ENCODE assay signal across 21 mouse cellular contexts in genomic region chr2:61020791-61021190, GRCm38 (mm10). TPM values are rescaled to one million over a fixed set of nuclear protein-coding genes. Genes with fewer than 3 reads are reported as not detected.
DNase-seq lines count a peak whose midpoint lies in the region; ATAC-seq and TF ChIP-seq lines count a peak whose summit lies in the region.
"Had no signal": no experiment of that assay in that cellular context is flagged by ENCODE, and none has a peak within 500 bp of the region (broad histone marks: within the 10 kb centered on the region; RNA-seq: fewer than 3 reads in every experiment).

No protein-coding gene starts in this region.

- H3K9me3 ChIP-seq in kidney, postnatal 0 days (replicated peaks; ENCODE audit: low read length), result no peaks in the 10 kb centered on the region
- no peaks in the 10 kb centered on the region for H3K9me3 ChIP-seq in kidney, embryonic 15.5 days (replicated peaks)
- H3K9me3 ChIP-seq in lung, embryonic 16.5 days (ENCODE audit: control insufficient read depth, low read length), result 0 out of 2 replicates have a peak, but pooled peaks cover 2% of the 10 kb centered on the region
- no peaks in the 10 kb centered on the region for H3K9me3 ChIP-seq in midbrain, embryonic 11.5 days (ENCODE audit: control insufficient read depth, low read length)
- H3K9me3 ChIP-seq in midbrain, embryonic 14.5 days (ENCODE audit: control insufficient read depth, low read length), result no peaks in the 10 kb centered on the region
- H3K9me3 ChIP-seq: embryonic facial prominence, embryonic 12.5 days; forebrain, embryonic 12.5 days; G1E; hindbrain, embryonic 12.5 days had no signal

- WGBS in kidney, postnatal 0 days, result 57% methylated on average over 4 of the region's 4 CpGs
- 57% methylated on average over 4 of the region's 4 CpGs for WGBS in kidney, embryonic 15.5 days
- 31% methylated on average over 4 of the region's 4 CpGs for WGBS in lung, embryonic 16.5 days
- WGBS in midbrain, embryonic 11.5 days, result 80% methylated on average over 4 of the region's 4 CpGs
- 83% methylated on average over 4 of the region's 4 CpGs for WGBS in midbrain, embryonic 14.5 days

- H3K4me3 ChIP-seq in kidney, postnatal 0 days (replicated peaks; ENCODE audit: low read depth, low read length), result no peak overlapping the region
- H3K4me3 ChIP-seq in kidney, embryonic 15.5 days (replicated peaks), result no peak overlapping the region
- H3K4me3 ChIP-seq in lung, embryonic 16.5 days (ENCODE audit: low read length), result no peak overlapping the region
- H3K4me3 ChIP-seq in midbrain, embryonic 11.5 days (ENCODE audit: low read depth, low read length), result no peak overlapping the region
- no peak overlapping the region for H3K4me3 ChIP-seq in midbrain, embryonic 14.5 days (replicated peaks; ENCODE audit: low read depth, low read length)
- H3K4me3 ChIP-seq: embryonic facial prominence, embryonic 12.5 days; forebrain, embryonic 12.5 days; heart, embryonic 13.5 days; hindbrain, embryonic 12.5 days had no signal

- no peak for ATAC-seq in kidney, postnatal 0 days (replicated peaks; ENCODE audit: low FRiP score, low read depth)
- ATAC-seq in kidney, embryonic 15.5 days (replicated peaks; ENCODE audit: low FRiP score), result no peak
- ATAC-seq in lung, embryonic 16.5 days (ENCODE audit: low read depth), result peak; percentile 51; the same call in 1 of the 2 replicates
- ATAC-seq in midbrain, embryonic 11.5 days (ENCODE audit: low FRiP score), result no peak
- no peak for ATAC-seq in midbrain, embryonic 14.5 days (ENCODE audit: low FRiP score, low TSS enrichment)
- ATAC-seq: CD4-positive, CD25-positive, alpha-beta regulatory T cell, adult 4 months; forebrain, embryonic 16.5 days had no signal

- no peak overlapping the region for H3K9ac ChIP-seq in kidney, postnatal 0 days (ENCODE audit: low read depth, low read length)
- H3K9ac ChIP-seq in kidney, embryonic 15.5 days, result no peak overlapping the region
- H3K9ac ChIP-seq in lung, embryonic 16.5 days (ENCODE audit: low read length), result no peak overlapping the region
- no peak overlapping the region for H3K9ac ChIP-seq in midbrain, embryonic 11.5 days (ENCODE audit: low read length)
- H3K9ac ChIP-seq in midbrain, embryonic 14.5 days (replicated peaks; ENCODE audit: low read length), result no peak overlapping the region
- H3K9ac ChIP-seq: embryonic facial prominence, embryonic 12.5 days; forebrain, embryonic 12.5 days; heart, embryonic 13.5 days; hindbrain, embryonic 12.5 days had no signal

- no peak overlapping the region for H3K27ac ChIP-seq in kidney, postnatal 0 days
- H3K27ac ChIP-seq in kidney, embryonic 15.5 days, result no peak overlapping the region
- H3K27ac ChIP-seq in lung, embryonic 16.5 days (ENCODE audit: low read length), result no peak overlapping the region
- no peak overlapping the region for H3K27ac ChIP-seq in midbrain, embryonic 11.5 days (ENCODE audit: low read depth, low read length)
- no peak overlapping the region for H3K27ac ChIP-seq in midbrain, embryonic 14.5 days (replicated peaks; ENCODE audit: low read depth, low read length)
- H3K27ac ChIP-seq: embryonic facial prominence, embryonic 12.5 days; forebrain, embryonic 12.5 days; heart, embryonic 13.5 days; hindbrain, embryonic 12.5 days had no signal

- H3K4me2 ChIP-seq in kidney, postnatal 0 days (ENCODE audit: low read length), result no peak overlapping the region
- no peak overlapping the region for H3K4me2 ChIP-seq in kidney, embryonic 15.5 days
- H3K4me2 ChIP-seq in lung, embryonic 16.5 days (ENCODE audit: low read depth, low read length), result no peak overlapping the region
- no peak overlapping the region for H3K4me2 ChIP-seq in midbrain, embryonic 11.5 days
- H3K4me2 ChIP-seq in midbrain, embryonic 14.5 days (ENCODE audit: low read length), result no peak overlapping the region
- H3K4me2 ChIP-seq: embryonic facial prominence, embryonic 12.5 days; forebrain, embryonic 12.5 days; heart, embryonic 13.5 days; hindbrain, embryonic 12.5 days had no signal

- no peak for TF ChIP-seq CTCF in kidney, postnatal 0 days (IDR thresholded peaks at IDR 0.05; ENCODE audit: low read depth)

- H3K27me3 ChIP-seq in kidney, postnatal 0 days (ENCODE audit: insufficient read depth, low read length), result no peaks in the 10 kb centered on the region
- H3K27me3 ChIP-seq in kidney, embryonic 15.5 days, result no peaks in the 10 kb centered on the region
- no peaks in the 10 kb centered on the region for H3K27me3 ChIP-seq in lung, embryonic 16.5 days (ENCODE audit: control insufficient read depth, insufficient read depth, low read depth, low read length)
- no peaks in the 10 kb centered on the region for H3K27me3 ChIP-seq in midbrain, embryonic 11.5 days (ENCODE audit: control insufficient read depth, insufficient read depth, low read length)
- no peaks in the 10 kb centered on the region for H3K27me3 ChIP-seq in midbrain, embryonic 14.5 days (ENCODE audit: control insufficient read depth, insufficient read depth, low read length)
- H3K27me3 ChIP-seq: embryonic facial prominence, embryonic 12.5 days; forebrain, embryonic 12.5 days; hindbrain, embryonic 12.5 days had no signal

- no peaks in the 10 kb centered on the region for H3K4me1 ChIP-seq in kidney, postnatal 0 days (replicated peaks; ENCODE audit: insufficient read depth, low read length)
- H3K4me1 ChIP-seq in kidney, embryonic 15.5 days, result no peaks in the 10 kb centered on the region
- peaks cover 3% of the 10 kb centered on the region; the same call in 1 of the 2 replicates for H3K4me1 ChIP-seq in lung, embryonic 16.5 days (replicated peaks; ENCODE audit: control insufficient read depth, insufficient read depth, low read length)
- no peaks in the 10 kb centered on the region for H3K4me1 ChIP-seq in midbrain, embryonic 11.5 days (ENCODE audit: control insufficient read depth, insufficient read depth, low read length)
- H3K4me1 ChIP-seq in midbrain, embryonic 14.5 days (ENCODE audit: control insufficient read depth, insufficient read depth, low read length), result no peaks in the 10 kb centered on the region
- H3K4me1 ChIP-seq: embryonic facial prominence, embryonic 12.5 days; forebrain, embryonic 12.5 days; hindbrain, embryonic 12.5 days had no signal

- H3K36me3 ChIP-seq in kidney, postnatal 0 days (ENCODE audit: insufficient read depth, low read length), result no peaks in the 10 kb centered on the region
- no peaks in the 10 kb centered on the region for H3K36me3 ChIP-seq in kidney, embryonic 15.5 days
- no peaks in the 10 kb centered on the region for H3K36me3 ChIP-seq in lung, embryonic 16.5 days (ENCODE audit: control insufficient read depth, insufficient read depth, low read length)
- H3K36me3 ChIP-seq in midbrain, embryonic 11.5 days (ENCODE audit: control insufficient read depth, insufficient read depth, low read length), result no peaks in the 10 kb centered on the region
- no peaks in the 10 kb centered on the region for H3K36me3 ChIP-seq in midbrain, embryonic 14.5 days (ENCODE audit: control insufficient read depth, insufficient read depth, low read length)
- H3K36me3 ChIP-seq: embryonic facial prominence, embryonic 12.5 days; forebrain, embryonic 12.5 days; G1E; heart, embryonic 13.5 days; hindbrain, embryonic 12.5 days had no signal

- peak; percentile 60 for DNase-seq in kidney, postnatal 0 days (ENCODE audit: low spot score)
- no peak for DNase-seq in lung, postnatal 4 days
- DNase-seq in midbrain, embryonic 11.5 days (ENCODE audit: low spot score, missing footprints), result peak; percentile 19
- no peak for DNase-seq in midbrain, embryonic 14.5 days
- peak; percentile 42 for DNase-seq in skeletal muscle tissue, adult 2 months (ENCODE audit: low read depth, low spot score)
- DNase-seq in urinary bladder, postnatal 4 days (ENCODE audit: low spot score in 2 of 2), result no peak
- DNase-seq: adrenal gland, postnatal 14 days; cerebellum, adult 11-12 months; cerebellum, adult 9-10 months; cerebellum, postnatal 25 days; gastrocnemius, postnatal 25 days; heart, postnatal 36 days had no signal

RNA-seq across cellular contexts. Expression of gene Rbms1, which starts 57.8 kb away (rescaled TPM):
- polyA plus RNA-seq in kidney, postnatal 0 days (2015; fragmentation: Nextera tagmentation; extraction: Ambion mirVana), result 90.4 and 92.5 TPM in 2 replicates
- 109 and 117 TPM in 2 replicates for polyA plus RNA-seq in kidney, embryonic 15.5 days (2015; fragmentation: Nextera tagmentation; extraction: Ambion mirVana)
- polyA plus RNA-seq in lung, embryonic 16.5 days (2015; fragmentation: Nextera tagmentation; extraction: Ambion mirVana), result 129 and 130 TPM in 2 replicates
- 43.2 and 48.6 TPM in 2 replicates for polyA plus RNA-seq in midbrain, embryonic 11.5 days (2014; fragmentation: Nextera tagmentation; extraction: Ambion mirVana)
- 41.1 and 44.4 TPM in 2 replicates for polyA plus RNA-seq in midbrain, embryonic 14.5 days (2014; fragmentation: Nextera tagmentation; extraction: Ambion mirVana)

Comparison
In these comparisons a context has a peak if more than half of its experiments do, and no peak if none do; other contexts are left out.
1. DNase-seq: peak in kidney, postnatal 0 days (single experiment), midbrain, embryonic 11.5 days (single experiment) and skeletal muscle tissue, adult 2 months (single experiment); none in lung, postnatal 4 days (0 of 2), midbrain, embryonic 14.5 days (single experiment) and urinary bladder, postnatal 4 days (0 of 2).